Comparison of ENCODE assay signal across 13 mouse cellular contexts in the genomic region with DNA sequence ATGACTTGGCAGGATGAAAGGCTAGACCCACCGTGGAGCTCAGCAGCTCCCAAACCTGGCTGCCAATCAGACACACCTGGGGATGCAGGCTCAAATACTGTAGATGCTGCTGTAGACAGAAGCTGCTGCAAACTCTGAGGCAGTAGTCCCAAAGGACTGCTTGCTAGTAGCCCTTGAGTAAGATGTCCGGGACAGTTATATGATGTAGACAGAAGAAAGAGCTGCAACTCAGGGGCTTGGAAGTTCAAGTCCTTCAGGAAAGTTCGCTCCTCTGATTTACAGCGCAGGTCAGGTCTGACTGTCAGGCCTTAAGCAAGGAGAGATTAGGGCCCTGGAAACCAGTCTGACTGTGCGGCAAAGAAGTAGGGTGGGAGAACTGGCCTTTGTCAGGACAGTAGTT.
DNase-seq lines count a peak whose midpoint lies in the region; ATAC-seq and TF ChIP-seq lines count a peak whose summit lies in the region.
"Had no signal": no experiment of that assay in that cellular context is flagged by ENCODE, and none has a peak within 500 bp of the region (broad histone marks: within the 10 kb centered on the region; RNA-seq: fewer than 3 reads in every experiment).

No protein-coding gene starts in this region.

- H3K4me2 ChIP-seq in embryonic facial prominence, embryonic 14.5 days (ENCODE audit: low read depth, low read length): peak overlapping the region; percentile 93; the same call in 1 of the 2 replicates
- peak overlapping the region; percentile 76 for H3K4me2 ChIP-seq in hindbrain, embryonic 13.5 days
- H3K4me2 ChIP-seq in midbrain, embryonic 15.5 days: peak overlapping the region; percentile 85
- no peak overlapping the region for H3K4me2 ChIP-seq in intestine, embryonic 16.5 days (ENCODE audit: low read depth, low read length)

- no peak overlapping the region for H3K9ac ChIP-seq in embryonic facial prominence, embryonic 14.5 days (ENCODE audit: low read depth, low read length)
- peak overlapping the region; percentile 94; the same call in 1 of the 2 replicates for H3K9ac ChIP-seq in hindbrain, embryonic 13.5 days
- H3K9ac ChIP-seq in midbrain, embryonic 15.5 days: no peak overlapping the region
- H3K9ac ChIP-seq in intestine, embryonic 16.5 days (ENCODE audit: low read depth, low read length): no peak overlapping the region
- H3K9ac ChIP-seq: liver, embryonic 12.5 days had no signal

- TF ChIP-seq POLR2A in kidney, adult 2 months (IDR thresholded peaks at IDR 0.05; ENCODE audit: low read depth, low read length): no peak

- H3K4me3 ChIP-seq in kidney, adult 2 months (ENCODE audit: insufficient read depth, low read depth, low read length): 0 out of 2 replicates have a peak overlapping the region, but pooled peaks have one; percentile 15
- no peak overlapping the region for H3K4me3 ChIP-seq in embryonic facial prominence, embryonic 14.5 days (ENCODE audit: low read depth, low read length)
- H3K4me3 ChIP-seq in hindbrain, embryonic 13.5 days: no peak overlapping the region
- peak overlapping the region; percentile 89 for H3K4me3 ChIP-seq in midbrain, embryonic 15.5 days
- H3K4me3 ChIP-seq in intestine, embryonic 16.5 days (ENCODE audit: low read length): no peak overlapping the region

- ATAC-seq in embryonic facial prominence, embryonic 14.5 days (ENCODE audit: low read depth): no peak
- ATAC-seq in hindbrain, embryonic 13.5 days (ENCODE audit: low FRiP score): no peak
- no peak for ATAC-seq in midbrain, embryonic 15.5 days (replicated peaks)
- ATAC-seq in intestine, embryonic 16.5 days: no peak
- ATAC-seq: liver, embryonic 12.5 days had no signal

- H3K27me3 ChIP-seq in kidney, adult 2 months (replicated peaks; ENCODE audit: control insufficient read depth, insufficient read depth, low read length): no peaks in the 10 kb centered on the region; the same call in none of the 2 replicates
- peaks cover 31% of the 10 kb centered on the region for H3K27me3 ChIP-seq in embryonic facial prominence, embryonic 14.5 days (replicated peaks; ENCODE audit: control insufficient read depth, insufficient read depth, low read length)
- peaks cover 27% of the 10 kb centered on the region for H3K27me3 ChIP-seq in hindbrain, embryonic 13.5 days
- peaks cover 21% of the 10 kb centered on the region for H3K27me3 ChIP-seq in midbrain, embryonic 15.5 days (replicated peaks)
- 0 out of 2 replicates have a peak, but pooled peaks cover 5% of the 10 kb centered on the region for H3K27me3 ChIP-seq in intestine, embryonic 16.5 days (replicated peaks; ENCODE audit: control insufficient read depth, insufficient read depth, low read length)

- no peaks in the 10 kb centered on the region for H3K4me1 ChIP-seq in kidney, adult 2 months (ENCODE audit: control insufficient read depth, insufficient read depth, low read length)
- H3K4me1 ChIP-seq in embryonic facial prominence, embryonic 14.5 days (ENCODE audit: control insufficient read depth, insufficient read depth, low read length): no peaks in the 10 kb centered on the region
- H3K4me1 ChIP-seq in hindbrain, embryonic 13.5 days (replicated peaks): peaks cover 42% of the 10 kb centered on the region
- peaks cover 38% of the 10 kb centered on the region for H3K4me1 ChIP-seq in midbrain, embryonic 15.5 days
- H3K4me1 ChIP-seq in intestine, embryonic 16.5 days (ENCODE audit: control insufficient read depth, insufficient read depth, low read length): 0 out of 2 replicates have a peak, but pooled peaks cover 2% of the 10 kb centered on the region

- no peak overlapping the region for H3K27ac ChIP-seq in kidney, adult 2 months (ENCODE audit: insufficient read depth, low read depth, low read length)
- H3K27ac ChIP-seq in embryonic facial prominence, embryonic 14.5 days (replicated peaks; ENCODE audit: low read depth, low read length): no peak overlapping the region
- 0 out of 2 replicates have a peak overlapping the region, but pooled peaks have one; percentile 0 for H3K27ac ChIP-seq in hindbrain, embryonic 13.5 days
- peak overlapping the region; percentile 99; the same call in 1 of the 2 replicates for H3K27ac ChIP-seq in midbrain, embryonic 15.5 days
- H3K27ac ChIP-seq in intestine, embryonic 16.5 days (ENCODE audit: low read length): no peak overlapping the region
- H3K27ac ChIP-seq: liver, embryonic 12.5 days had no signal

- DNase-seq in kidney, adult 2 months: no peak
- DNase-seq in kidney, postnatal 36 days: no peak
- DNase-seq in embryonic facial prominence, embryonic 14.5 days (ENCODE audit: low spot score): peak; percentile 13
- no peak for DNase-seq in gastrocnemius, postnatal 10 days
- no peak for DNase-seq in testis, postnatal 14 days (ENCODE audit: low spot score)
- DNase-seq: cerebellum, adult 11 months; gastrocnemius, postnatal 25 days; layer of hippocampus, adult 9-11 months; lung, postnatal 4 days had no signal

- WGBS in kidney, adult 2 months: 64% methylated on average over 5 of the region's 5 CpGs
- 15% methylated on average over 5 of the region's 5 CpGs for WGBS in embryonic facial prominence, embryonic 14.5 days
- WGBS in hindbrain, embryonic 13.5 days: 11% methylated on average over 5 of the region's 5 CpGs
- WGBS in midbrain, embryonic 15.5 days: 8% methylated on average over 5 of the region's 5 CpGs
- WGBS in intestine, embryonic 16.5 days: 41% methylated on average over 5 of the region's 5 CpGs

- no peaks in the 10 kb centered on the region for H3K9me3 ChIP-seq in embryonic facial prominence, embryonic 14.5 days (ENCODE audit: control insufficient read depth, low read length)
- no peaks in the 10 kb centered on the region for H3K9me3 ChIP-seq in hindbrain, embryonic 13.5 days
- H3K9me3 ChIP-seq in midbrain, embryonic 15.5 days: no peaks in the 10 kb centered on the region
- no peaks in the 10 kb centered on the region for H3K9me3 ChIP-seq in intestine, embryonic 16.5 days (ENCODE audit: control insufficient read depth, low read length)
- H3K9me3 ChIP-seq: liver, embryonic 12.5 days had no signal

- no peaks in the 10 kb centered on the region for H3K36me3 ChIP-seq in kidney, adult 2 months (ENCODE audit: control insufficient read depth, insufficient read depth, low read length)
- no peaks in the 10 kb centered on the region for H3K36me3 ChIP-seq in embryonic facial prominence, embryonic 14.5 days (ENCODE audit: control insufficient read depth, insufficient read depth, low read length)
- no peaks in the 10 kb centered on the region for H3K36me3 ChIP-seq in hindbrain, embryonic 13.5 days
- H3K36me3 ChIP-seq in midbrain, embryonic 15.5 days (replicated peaks): no peaks in the 10 kb centered on the region
- H3K36me3 ChIP-seq in intestine, embryonic 16.5 days (ENCODE audit: control insufficient read depth, insufficient read depth, low read length): no peaks in the 10 kb centered on the region
- H3K36me3 ChIP-seq: liver, embryonic 12.5 days had no signal

- no peak for TF ChIP-seq CTCF in kidney, adult 2 months (conservative IDR thresholded peaks at IDR 0.05; ENCODE audit: insufficient read depth, insufficient read length, low read depth, low read length)

Comparison
In these comparisons a context has a peak if more than half of its experiments do, and no peak if none do; other contexts are left out.
1. H3K27ac ChIP-seq: peak in hindbrain, embryonic 13.5 days (single experiment) and midbrain, embryonic 15.5 days (single experiment); none in kidney, adult 2 months (single experiment), embryonic facial prominence, embryonic 14.5 days (single experiment) and intestine, embryonic 16.5 days (single experiment).
2. H3K4me3 ChIP-seq: peak in kidney, adult 2 months (single experiment) and midbrain, embryonic 15.5 days (single experiment); none in embryonic facial prominence, embryonic 14.5 days (single experiment), hindbrain, embryonic 13.5 days (single experiment) and intestine, embryonic 16.5 days (single experiment).